Mouse (Mus musculus) frontal cortex, adult 2 months (tissue): ENCODE results near the gene Etv2. TPM values are rescaled to one million over a fixed set of nuclear protein-coding genes. Genes with fewer than 3 reads are reported as not detected.

Experiments used
- DNase-seq, 2 experiments: peaks; one replicate each; pipeline ENCODE4 v3.0.0; 2022; ENCODE audit warnings: low spot score in 1 of 2; ENCODE audit errors: extremely low spot score in 1 of 2
- polyA plus RNA-seq: library from polyadenylated mRNA; depleted of rRNA; stranded (reverse); fragments of >200 nt; gene quantifications from 2 replicates; pipeline ENCODE4 v1.2.3, GENCODE M21; 2012

The Etv2 gene
- polyA plus RNA-seq, 1 experiment = not detected

DNA sequence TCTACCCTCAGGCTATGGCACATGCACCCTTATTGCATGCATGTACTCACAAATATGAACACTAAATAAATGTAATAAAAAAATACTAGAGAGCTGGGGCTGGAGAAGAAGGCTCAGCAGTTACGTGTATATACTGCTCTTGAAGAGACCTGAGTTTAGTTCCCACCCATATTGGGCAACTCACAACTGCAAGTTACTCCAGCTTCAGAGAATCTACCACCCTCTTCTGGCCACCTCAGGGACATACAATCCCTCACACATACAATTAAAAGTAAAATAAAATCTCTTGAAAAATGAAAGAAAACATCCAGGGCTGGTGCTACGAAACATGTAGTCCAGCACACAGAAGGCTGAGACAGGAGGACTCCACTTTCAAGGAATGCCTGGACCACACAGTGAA is 21.2 kb downstream of the Etv2 start:
- DNase-seq = no peak

DNA sequence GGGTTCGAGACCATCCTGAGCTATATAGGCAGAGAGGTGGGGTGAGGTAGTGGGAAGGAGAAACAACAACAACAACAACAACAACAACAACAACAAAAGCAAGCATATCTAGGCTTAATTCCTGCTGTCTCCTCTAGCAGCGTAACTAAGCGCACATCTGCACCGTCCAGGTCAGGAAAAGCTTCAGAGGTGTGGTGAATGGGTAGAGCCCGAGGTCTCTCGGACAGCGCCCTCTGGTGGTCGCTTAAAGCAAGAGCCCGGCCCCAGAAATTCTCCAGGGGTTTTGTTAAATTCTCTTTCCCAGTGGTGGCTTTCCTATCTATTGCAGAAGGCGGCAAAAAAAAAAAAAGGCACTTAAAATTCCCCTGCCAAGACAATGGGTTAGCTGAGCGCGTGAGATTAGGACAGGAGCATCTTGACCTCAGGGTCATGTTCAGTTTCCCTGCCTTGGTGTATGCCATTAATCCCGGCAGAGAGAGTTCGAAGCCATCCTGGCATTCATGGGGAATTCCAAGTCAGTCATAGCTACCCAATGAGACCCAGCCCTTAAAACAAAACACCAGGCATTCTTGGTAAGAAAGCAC is 22.0 kb downstream of the Etv2 start:
- DNase-seq = peak in 1 of 2 experiments; percentile 67

DNA sequence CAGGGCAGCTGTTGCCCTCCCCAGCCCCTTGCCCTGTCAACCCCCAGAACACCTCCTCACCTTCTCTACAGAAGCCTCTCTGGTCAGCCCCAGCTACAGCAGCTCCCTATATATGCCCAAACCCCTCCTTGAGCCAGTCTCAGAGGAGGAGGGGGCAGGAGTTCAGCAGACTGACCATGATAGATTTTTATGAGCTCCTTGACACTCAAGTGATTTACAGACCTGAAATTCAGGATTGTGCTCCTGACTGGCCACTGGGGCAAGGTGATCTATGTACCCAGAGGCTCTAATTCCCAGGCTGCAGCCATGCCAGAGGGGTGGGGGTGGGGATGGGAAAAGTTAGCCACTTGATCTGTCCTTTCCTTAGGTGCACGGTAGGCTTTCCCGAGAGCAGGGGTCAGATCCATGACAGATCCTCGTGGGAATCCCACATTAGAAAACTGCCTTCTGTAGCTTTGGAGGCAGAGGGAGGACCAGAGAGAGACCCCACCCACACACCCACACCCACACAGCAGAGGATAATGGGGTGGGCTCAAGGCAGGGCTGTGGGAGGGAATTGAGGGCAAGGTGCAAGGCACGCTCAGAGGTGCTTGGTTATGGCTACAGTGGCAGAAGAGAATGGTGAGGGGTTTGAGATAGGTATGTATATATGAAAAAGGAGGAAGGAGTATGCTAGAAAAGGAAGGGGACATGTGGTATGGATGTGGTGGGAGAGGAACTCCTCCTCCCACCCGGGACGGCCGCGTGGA is 22.8 kb downstream of the Etv2 start, which contains the start of gene Upk1a:
Gene Upk1a, minus strand, starts transcription at position 194 of the 749 bp plus-strand sequence.
- no peak for DNase-seq

DNA sequence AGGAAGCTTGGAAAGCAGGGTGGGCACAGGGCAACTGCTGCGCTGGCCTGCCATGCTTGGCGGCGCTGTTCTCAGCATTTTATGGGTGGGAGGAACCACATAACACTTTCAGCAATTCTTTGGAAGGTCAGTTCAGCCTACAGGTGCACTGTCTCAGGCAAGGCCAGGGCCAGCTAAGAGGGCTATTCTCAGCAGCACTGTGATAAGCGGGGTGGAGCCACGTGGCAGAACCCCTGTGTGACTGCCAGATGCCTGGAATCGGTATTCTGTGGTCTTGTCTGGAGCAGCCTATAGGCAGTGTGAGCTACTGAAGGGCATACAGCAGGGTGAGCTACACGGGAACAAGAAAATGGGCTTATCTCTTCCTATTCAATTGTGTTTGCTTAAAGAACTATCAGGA is 25.6 kb downstream of the Etv2 start:
- DNase-seq = no peak

DNA sequence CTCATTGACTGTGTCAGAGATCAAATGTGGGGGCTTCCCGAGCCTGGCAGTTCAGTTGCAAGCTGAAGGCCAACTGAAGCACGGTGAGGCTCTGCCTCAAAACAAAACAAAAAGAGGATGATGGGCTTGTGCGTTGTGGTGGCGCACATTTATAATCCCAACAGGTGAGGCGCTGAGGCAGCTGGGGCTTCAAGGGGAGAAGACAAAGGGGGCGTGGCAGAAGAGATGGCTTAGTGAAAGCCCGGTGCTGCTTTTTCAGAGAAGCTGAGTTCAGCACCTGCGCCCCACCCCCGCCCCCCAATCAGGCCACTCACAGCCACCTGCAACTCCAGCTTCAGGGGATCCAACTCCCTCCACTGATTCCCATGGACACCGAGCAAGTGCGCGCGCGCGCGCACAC is 27.2 kb downstream of the Etv2 start:
- no peak for DNase-seq

DNA sequence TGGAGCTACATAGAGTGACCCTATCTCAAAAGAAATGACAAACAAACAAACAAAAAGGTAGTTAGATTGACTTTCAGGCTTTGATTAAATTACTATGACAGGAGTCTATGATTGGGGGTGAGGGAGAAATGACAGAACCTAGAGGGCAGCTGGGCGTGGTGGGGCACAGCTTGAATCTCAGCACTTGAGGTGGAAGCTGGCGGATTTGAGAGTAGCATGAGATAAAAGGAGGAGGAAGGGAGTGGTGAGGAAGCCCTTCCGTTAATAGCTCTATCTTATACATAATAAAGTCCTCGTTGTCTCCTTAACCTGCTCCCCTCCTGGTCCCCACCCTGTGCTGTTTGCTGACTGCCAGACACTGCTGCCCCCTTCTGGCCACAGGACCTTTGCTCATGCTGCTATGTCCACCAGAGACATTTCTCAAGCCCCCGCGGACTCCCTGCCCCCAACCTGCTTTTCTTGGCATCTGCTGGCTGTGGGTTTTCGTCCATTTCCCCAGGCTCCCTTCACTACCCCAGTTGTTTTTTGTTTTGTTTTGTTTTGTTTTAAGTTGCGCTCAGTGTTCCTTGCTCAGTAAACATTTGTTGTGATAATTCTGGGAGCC is 27.8 kb downstream of the Etv2 start:
- peak in 1 of 2 experiments; percentile 55 for DNase-seq

DNA sequence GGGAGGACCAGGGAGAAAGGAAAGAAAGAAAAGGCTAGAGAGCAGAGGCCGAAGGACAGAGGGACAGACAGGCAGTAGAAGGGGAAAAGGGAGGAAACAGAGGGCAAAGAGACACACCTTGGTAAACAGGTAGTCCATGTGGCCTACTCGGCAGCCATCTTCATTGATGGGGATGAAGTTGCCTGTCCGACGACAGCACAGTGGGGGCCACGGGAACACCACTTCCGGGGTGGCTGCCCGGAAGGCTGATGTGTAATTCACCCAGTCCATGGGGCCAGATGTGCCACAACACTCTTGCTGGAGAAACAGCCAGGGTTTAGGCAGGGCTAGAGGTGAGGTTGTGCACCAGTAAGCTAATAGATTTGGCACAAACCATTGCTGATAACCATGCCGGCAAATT is 30.7 kb downstream of the Etv2 start:
- DNase-seq = no peak

DNA sequence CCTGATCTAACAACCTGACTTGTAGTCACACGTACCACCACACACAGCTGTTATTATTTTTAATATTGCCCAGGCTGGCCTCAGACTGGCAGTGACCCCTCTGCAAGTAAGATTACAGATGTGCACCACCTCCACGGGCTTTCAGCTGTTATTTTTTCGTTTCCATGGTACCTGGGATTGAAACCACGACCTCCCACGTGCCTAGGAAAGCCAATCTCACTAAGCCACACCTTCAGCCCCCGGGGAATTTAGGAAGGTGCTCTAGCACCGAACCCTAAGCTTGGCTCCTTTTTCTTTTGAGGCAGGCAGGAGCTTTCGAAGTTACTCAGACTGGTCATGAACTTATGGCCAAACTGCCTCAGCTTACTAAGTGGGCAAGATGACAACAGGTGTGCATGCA is 31.2 kb downstream of the Etv2 start:
- no peak for DNase-seq

DNA sequence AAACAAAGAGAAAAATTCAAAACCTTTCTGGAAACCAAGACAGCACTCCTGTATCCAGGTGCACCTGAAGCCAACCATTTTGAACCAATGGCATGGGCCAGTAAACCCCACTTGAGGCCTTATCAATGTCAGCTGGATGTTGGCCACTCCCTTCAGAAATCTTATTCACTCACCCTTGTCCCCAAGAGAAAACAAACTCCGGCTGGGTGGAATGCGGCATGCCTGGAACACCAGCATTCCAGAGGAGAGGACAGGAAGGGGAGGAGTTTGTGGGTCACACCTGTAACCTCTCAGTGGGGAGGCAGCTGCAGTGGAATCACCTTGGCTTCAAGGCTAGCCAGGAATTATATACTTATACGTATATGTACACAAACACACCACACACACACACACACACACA is 33.1 kb downstream of the Etv2 start:
- DNase-seq = no peak

DNA sequence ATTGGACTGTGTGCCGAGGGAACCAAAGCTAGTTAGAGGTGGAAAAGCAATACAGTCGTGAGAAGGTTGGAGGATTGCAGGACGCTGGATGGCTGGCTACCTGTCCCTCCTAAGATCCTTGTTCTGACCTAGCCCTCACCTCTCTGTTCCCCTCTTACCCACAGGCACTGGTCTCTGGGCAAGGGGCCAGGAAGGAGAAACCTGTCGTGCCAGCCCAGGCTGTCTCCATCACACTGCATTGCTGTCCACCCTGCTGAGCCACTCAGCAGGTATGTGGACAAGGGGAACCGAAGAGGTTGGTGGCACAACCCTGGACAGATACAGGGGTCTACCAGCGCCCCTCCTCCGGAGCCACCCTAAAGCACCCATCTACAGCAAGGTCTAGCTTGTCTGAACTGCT is 35.0 kb downstream of the Etv2 start:
- DNase-seq = no peak

DNA sequence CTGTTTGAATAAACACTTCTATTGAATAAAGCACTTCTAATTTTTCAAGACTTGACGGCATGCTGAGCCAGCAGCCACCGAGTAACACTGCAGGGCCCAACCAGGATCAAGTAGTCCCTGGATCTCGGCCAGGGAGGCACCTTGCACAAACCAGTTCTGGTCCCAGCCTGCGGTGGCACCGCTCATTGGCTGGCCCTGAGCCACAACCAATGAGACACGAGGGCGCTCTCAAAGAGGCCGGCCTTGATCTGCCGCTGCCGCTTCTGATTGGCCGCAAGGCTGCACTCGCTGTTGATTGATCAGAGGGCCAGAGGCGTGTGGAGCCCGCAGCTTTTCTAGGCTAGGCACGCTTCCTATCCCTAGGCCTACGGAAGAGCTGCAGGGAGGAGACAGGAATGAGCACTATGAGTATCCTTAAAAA is 35.7 kb downstream of the Etv2 start:
- peak; percentile 86 to 93 for DNase-seq

DNA sequence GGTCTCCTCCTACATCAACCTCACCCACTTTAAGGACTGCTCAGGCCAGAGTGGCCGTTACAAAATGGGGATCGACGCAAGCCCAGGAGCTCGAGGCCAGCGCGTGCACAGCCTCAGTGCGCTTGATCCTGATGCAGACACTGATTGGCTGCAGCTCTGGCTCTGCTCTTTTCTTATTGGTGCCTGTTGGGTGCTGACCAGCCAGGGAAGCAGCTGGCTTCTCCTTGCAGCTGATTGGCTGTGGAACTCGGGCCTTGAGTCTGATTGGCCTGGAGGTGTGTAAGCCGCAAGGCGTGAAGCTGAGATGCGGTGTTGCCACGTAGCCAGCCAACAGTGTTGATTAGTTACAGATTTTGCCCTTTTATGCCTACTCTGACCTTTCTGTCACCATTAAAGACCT is 36.9 kb downstream of the Etv2 start, which contains the start of gene Zbtb32:
Gene Zbtb32, minus strand, starts transcription at position 124 of the 400 bp plus-strand sequence.
- no peak for DNase-seq

DNA sequence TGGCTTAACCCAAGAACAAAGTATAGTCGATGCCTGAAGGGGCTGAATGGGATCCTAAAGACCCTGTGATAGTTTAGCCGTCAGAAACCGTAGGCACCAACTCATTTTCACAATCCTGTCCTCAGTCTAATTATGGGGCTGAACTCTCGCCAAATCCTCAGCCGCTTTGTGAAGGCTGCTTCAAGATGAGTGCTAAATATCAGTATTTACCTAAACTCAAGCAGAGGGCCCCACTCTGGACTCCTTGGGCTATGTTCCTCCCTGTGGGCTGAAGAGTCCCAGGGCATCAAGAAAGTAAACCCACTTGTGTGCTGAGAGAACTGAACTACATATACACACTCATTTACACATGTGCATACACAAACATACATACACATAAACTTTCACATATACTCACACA is 38.8 kb downstream of the Etv2 start:
- DNase-seq = no peak

DNA sequence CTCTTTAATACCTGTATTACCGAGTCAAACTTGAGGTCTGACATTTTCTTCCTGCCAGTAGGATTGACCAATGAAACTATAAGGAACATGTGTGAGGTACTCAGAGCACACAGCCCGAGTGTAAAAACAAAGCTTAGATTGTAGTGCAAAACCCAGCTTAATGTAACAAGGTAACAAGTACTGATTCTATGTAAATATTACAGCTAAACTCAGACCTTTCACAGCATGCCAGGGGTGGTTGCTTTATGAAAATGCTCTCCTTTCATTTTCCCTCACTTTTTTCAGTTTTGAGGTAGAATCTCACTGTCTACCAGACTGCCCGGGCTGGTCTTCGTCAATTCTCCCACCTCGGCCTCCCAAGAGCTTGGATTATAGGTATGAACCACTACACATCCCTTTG is 39.6 kb downstream of the Etv2 start:
- no peak for DNase-seq

DNA sequence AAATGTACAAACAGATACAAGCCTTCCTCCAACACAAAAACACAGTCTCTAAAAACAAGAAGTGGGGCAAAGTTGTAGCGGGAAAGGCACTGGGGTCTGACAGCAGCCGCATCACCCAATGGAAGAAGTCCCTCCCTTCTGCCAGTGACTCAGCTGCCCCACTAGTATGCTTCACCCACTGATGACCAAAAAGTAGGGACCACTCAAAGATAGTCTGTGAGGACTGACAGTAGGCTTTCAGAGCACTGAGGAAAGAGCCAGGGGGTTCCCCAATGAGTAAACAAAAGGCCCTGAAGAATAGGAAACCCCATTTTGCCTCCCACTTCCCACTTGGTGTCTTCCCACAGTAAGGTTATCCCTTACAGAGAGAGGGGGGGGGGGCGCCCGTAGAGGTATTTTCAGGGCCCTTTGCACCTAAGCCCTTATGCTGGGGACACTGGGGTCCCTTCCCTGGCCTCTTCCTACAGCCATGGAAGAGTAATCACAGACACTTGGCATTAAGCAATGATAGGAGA is 41.1 kb downstream of the Etv2 start:
- DNase-seq = no peak

DNA sequence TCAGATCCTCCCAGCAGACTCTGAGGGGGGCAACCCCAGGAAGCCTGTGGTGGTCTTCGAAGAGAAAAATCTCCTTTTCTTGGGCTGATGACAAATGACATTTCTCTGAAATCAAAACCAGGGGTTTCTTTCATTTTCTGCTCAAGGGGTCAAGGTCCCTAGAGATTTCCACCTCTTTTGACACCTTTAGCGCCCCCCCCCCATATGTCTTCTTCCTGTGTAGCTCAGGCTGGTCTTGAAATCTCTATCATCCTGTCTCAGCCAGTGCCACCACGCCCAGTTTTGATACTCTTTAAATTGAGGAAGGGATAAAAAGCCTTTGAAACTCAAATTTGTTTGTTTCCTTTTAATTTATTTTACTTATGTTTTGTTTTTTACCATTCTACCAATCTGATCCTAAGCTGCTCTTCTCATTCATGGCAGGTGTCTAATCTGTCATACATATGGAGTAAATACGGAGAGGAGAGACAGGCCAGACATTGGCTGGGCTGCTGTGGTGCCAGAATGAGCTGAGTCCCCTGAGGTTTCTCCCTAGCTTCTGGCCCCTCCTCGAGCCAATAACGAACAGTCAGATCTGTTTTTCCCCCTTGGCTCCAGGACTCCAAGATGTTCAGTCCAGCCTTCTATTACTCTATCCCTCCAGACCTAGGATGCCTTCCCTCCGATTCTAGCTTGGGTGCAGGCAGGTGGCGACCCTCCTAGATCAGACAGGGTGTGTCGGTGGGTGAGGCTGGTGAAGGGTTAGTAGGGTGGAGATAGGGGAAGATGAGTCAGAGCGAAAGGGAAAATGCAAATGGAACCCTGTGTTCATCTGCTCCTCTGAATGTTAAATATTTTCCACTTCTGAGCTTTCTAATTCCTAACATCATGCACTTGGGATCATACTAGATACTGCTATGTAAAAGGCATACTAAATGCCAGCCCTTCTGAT is 41.8 kb downstream of the Etv2 start:
- no peak for DNase-seq

DNA sequence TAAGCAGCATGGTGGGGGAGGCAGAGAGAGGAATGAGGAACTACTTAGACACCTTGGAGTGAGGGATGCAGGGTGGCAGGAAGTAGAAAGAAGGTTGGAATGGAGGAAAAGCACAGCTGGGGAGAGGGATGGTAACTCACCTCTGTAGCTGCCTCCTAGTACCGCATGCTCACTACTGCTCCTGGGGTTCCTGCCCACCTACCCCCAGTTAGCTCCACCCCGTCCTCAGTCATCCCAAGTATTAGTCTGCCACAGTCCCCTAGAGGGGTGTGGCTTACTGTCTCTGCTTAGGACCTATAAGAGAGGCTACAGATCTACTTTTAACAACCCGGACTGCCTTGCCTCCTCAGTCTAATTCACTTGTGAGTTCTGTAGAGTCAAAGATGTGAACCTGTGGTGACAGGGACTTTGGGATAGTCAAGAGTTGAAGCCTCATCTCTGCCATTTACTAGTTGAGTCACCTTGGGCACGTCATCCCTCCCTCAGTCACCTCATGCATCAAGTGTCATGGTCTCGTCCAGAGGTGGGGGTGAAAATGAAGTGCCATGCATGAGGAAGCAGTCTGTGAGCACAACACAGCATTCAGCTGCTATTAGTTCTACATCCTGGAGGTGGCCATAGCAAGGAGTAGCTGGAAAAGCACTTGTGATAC is 42.8 kb downstream of the Etv2 start:
- DNase-seq = no peak

DNA sequence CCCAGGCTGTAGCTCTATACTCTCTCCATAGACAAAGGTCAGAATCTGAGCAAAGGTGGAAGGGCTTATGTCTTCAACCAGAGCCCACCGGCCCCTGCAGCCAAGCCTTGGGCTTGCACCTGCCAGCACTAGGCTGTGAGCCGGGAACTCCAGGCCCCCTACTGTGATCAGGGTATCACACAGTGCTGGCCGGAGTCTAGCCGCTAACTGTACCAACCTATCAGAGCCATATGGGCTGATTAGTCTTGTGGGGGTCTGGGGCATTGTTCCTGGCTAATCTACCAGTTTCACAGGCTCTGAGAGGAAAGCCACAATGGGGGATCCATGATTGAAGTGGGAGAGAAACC is 44.1 kb downstream of the Etv2 start:
- no peak for DNase-seq

DNA sequence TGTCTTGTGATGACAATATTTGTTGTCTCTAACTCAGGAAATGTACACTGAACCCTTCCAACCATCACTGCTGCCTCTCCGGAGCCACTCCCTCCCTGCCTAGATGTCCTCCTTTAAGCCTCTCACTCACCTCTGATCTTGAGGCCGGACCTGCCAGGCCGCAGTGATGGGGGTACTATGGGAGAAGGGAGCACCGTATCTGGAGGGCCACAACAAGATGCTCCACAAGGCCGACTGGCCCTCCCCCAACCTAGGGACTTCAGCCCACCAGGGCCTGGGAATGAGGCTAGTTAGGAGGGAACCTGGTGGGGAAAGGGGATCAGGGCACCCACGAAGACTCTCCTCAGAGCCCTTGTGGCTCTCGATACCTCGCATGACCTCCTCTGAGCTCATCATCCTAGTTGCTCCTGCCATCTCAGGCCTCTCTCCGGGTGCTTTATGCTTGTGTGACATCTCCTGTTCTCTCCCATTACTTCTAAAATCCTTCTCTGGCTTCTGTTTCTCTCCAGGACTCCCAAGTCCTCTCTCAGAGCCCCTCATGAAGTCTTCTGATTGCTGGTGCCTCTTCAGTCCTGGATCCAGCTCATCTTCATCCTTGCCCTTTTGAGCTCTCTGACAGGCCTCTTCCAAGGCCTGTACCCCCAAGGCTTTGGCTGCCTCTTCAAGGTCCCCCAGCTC is 44.6 kb downstream of the Etv2 start:
- DNase-seq = no peak
